Mouse (Mus musculus): ENCODE data around the gene Dennd4a. TPM values are rescaled to one million over a fixed set of nuclear protein-coding genes. Genes with fewer than 3 reads are reported as not detected.

Gene Dennd4a
- polyA plus RNA-seq, 1 experiment from 2014 or later: 7.6 TPM

DNA sequence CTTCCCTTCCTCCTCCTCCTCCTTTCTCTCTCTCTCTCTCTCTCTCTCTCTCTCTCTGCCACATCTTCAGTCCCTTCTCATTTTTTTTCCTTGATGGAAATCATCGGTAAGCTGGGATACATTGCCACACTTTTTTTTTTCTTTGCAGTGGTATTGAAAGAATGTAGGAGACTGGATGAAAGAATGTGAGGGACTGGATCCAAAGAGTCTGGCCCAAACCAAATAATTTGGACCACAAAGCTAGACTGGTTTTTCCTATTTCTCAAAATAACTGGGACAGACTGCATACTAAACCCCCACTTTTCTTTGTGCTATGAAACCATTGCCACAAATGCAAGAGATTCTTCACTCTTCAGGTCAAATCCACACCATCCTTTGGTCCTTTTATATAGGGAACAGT, 19.5 kb upstream of the Dennd4a start:
- WGBS: 27% methylated on average over 1 of the region's 1 CpGs
- peak overlapping the region; percentile 14; the same call in 1 of the 2 replicates for H3K27ac ChIP-seq
- no peak overlapping the region for H3K4me2 ChIP-seq
- H3K4me1 ChIP-seq: peaks cover 16% of the 10 kb centered on the region
- no peak for ATAC-seq (ENCODE audit: insufficient number of reproducible peaks, low FRiP score, low TSS enrichment, low read depth)
- H3K36me3 ChIP-seq: no peaks in the 10 kb centered on the region
- no peaks in the 10 kb centered on the region for H3K27me3 ChIP-seq
- no peaks in the 10 kb centered on the region for H3K9me3 ChIP-seq
- H3K9ac ChIP-seq: no peak overlapping the region
- H3K4me3 ChIP-seq: no peak overlapping the region

DNA sequence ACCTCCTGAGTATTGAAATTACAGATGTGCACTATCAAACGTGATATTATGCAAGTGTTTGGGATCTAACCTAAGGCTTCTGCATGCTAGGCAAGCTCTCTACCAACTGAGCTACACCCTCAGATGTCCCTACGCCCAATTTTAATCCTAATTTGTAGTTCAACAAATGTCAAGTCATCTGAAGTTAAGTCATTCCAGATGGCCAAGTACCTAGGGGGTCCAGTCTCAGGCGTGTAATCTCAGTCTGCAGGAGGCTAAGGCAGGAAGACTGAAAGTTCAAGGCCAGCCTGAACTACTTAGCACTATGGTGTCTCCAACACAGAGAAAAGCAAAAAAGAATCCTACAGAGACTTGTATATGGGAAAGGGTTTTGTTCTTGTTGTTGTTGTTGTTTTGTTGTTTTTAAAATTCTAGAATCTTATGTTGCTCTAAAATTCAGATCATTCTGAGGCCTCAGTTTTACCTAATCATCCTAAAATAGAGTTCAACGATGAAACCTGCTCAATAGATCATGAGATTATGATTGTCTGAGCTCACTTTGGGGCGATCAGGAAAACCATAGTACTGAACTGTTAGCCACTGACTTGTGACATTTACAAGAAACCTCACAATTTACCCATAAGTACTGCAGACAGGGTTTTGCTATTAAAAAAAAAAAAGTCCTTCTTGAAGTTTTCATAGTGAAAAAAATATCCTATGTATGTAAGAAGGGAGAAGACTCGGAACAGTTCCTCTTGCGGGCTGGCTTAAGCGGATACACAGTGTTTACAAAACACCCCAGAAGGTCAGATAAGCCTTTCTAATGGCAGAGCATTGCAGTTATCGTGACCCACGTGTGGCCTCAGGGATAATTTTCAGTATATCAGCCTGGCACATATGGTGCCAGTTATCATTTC, 18.5 kb upstream of the Dennd4a start:
- no peak overlapping the region for H3K4me2 ChIP-seq
- H3K9me3 ChIP-seq: no peaks in the 10 kb centered on the region
- H3K9ac ChIP-seq: no peak overlapping the region
- 69% methylated on average over 10 of the region's 10 CpGs for WGBS
- H3K36me3 ChIP-seq: no peaks in the 10 kb centered on the region
- peak overlapping the region; percentile 14; the same call in 1 of the 2 replicates for H3K27ac ChIP-seq
- no peak for ATAC-seq (ENCODE audit: insufficient number of reproducible peaks, low FRiP score, low TSS enrichment, low read depth)
- peaks cover 13% of the 10 kb centered on the region for H3K4me1 ChIP-seq
- no peaks in the 10 kb centered on the region for H3K27me3 ChIP-seq
- H3K4me3 ChIP-seq: no peak overlapping the region

DNA sequence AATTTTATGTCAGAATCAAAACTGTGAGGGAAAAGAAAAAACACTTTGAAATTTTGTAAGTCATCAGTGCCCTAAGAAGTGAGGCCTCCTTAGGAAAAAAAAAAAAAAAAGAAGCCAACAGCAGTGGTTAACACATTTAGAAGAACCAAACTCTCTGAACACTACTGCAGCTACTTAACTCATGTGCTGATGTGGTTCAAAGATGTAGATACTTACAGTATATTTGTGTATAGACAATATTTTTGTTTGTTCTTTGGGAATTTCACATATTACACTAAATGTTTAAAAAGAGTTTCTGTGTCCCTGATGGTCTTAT, 17.9 kb upstream of the Dennd4a start:
- no peak overlapping the region for H3K9ac ChIP-seq
- H3K4me2 ChIP-seq: no peak overlapping the region
- peaks cover 10% of the 10 kb centered on the region for H3K4me1 ChIP-seq
- ATAC-seq (ENCODE audit: insufficient number of reproducible peaks, low FRiP score, low TSS enrichment, low read depth): no peak
- H3K27me3 ChIP-seq: no peaks in the 10 kb centered on the region
- H3K4me3 ChIP-seq: no peak overlapping the region
- H3K27ac ChIP-seq: no peak overlapping the region
- no peaks in the 10 kb centered on the region for H3K9me3 ChIP-seq
- no peaks in the 10 kb centered on the region for H3K36me3 ChIP-seq

DNA sequence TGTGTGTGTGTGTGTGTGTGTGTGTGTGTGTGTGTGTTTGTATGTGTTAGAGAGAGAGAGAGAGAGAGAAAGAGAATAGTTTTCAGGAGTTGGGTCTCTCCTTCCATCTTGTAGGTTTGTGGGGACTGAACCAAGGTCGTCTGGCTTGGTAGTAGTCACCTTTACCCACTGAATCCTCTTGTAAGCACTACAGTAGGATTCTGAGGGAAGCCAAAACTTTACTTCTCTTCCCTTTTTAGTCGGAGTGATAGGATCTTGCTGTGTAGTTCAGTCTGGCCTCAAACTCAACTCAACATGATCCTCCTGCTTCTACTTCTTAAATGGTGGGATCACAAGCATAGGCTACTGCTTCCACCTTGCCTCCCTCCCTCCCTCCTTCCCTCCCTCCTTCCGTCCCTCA, 17.3 kb upstream of the Dennd4a start:
- Histone ChIP-seq H3K27ac (0 out of 2 replicates have a peak overlapping the region, but pooled peaks have one; percentile 27), H3K9me3 (no peaks in the 10 kb centered on the region), H3K27me3 (no peaks in the 10 kb centered on the region), H3K4me1 (peaks cover 9% of the 10 kb centered on the region; the same call in 1 of the 2 replicates), H3K36me3 (no peaks in the 10 kb centered on the region), H3K4me2 (no peak overlapping the region), H3K9ac (no peak overlapping the region), H3K4me3 (no peak overlapping the region)
- WGBS: 49% methylated on average over 3 of the region's 3 CpGs
- ATAC-seq (ENCODE audit: insufficient number of reproducible peaks, low FRiP score, low TSS enrichment, low read depth): no peak

DNA sequence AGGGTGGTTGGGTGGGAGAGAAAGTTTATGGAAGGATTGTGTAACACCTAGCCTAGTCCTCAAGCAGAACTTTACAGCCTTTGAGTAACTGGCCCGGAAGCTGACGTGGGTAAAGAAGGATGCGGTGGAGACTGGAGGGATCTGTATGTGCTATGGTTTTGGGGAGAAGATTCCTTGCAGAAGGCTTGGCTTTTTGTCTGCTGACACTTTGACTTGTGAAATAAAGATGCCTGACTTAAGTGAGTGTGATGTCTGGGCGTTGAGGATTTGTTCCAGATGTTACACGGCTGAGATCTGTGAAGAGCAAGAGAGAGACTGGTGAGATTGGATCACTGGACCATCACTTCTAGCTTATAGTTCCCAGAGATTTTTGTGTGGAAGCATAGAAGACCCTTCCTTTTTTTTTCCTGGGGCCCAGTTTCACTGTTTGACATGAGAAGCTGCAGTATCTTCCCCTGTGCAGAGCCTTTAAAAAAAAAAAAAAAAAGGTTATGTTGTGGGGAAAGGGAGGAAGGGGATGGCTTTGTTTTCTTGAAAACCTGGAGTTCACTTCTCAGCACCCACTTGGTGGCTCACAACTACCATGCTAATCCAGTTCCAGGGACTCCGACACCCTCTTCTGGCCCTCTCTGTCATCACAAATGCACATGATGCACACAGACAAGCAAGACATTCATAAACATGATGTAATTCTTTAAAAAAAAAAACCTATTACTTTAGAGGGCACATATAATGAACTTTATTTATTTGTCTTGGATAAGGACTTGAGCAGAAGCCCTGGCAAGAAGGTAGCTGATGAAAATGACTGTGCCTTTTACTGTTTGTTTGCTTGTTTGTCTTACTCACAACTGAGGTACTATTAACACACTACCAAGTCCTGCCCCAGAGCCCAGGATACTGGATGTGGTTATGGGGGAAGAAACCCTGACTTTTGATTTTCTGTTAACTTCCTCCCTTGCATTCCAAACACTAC, 16.4 kb upstream of the Dennd4a start:
- no peak for ATAC-seq (ENCODE audit: insufficient number of reproducible peaks, low FRiP score, low TSS enrichment, low read depth)
- Histone ChIP-seq H3K4me3 (no peak overlapping the region), H3K27ac (peak overlapping the region; percentile 27; the same call in 1 of the 2 replicates), H3K9ac (no peak overlapping the region), H3K27me3 (no peaks in the 10 kb centered on the region), H3K4me1 (peaks cover 9% of the 10 kb centered on the region; the same call in 1 of the 2 replicates), H3K9me3 (no peaks in the 10 kb centered on the region), H3K4me2 (no peak overlapping the region), H3K36me3 (no peaks in the 10 kb centered on the region)
- WGBS: 45% methylated on average over 6 of the region's 6 CpGs

DNA sequence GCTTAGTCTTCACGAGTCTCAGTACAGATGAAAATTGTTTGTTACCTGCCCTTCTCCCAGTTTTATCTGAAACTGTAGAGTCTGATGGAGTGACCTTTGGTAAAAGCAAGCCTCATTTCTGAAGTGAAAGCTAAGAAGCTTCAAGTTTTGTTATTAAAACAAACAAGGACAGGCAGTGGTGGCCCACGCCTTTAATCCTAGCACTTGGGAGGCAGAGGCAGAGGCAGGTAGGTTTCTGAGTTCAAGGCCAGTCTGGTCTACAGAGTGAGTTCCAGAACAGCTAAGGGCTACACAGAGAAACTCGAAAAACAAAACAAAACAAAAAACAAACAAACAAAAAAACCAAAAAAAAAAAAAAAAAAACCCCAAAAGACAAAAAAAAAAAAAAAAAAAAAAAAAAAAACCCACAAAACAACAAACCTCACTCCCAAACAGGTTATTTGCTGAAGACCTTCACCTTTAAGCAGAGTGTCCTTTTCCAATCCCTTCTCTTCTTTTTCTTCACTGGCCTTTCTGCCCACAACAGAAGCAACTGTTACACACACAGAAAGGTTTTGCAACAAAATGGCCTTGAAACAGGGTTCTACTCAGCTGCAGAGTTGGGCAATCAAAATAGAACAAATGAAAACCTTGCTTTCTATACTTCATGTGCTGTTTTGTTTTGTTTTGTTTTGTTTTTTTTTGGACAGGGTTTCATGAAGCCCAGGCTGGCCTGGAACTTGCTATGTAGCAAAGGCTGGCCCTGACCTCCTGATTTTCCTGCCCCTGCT, 15.1 kb upstream of the Dennd4a start:
- WGBS: 76% methylated on average over 3 of the region's 3 CpGs
- no peaks in the 10 kb centered on the region for H3K36me3 ChIP-seq
- H3K27ac ChIP-seq: no peak overlapping the region
- H3K4me1 ChIP-seq: 0 out of 2 replicates have a peak, but pooled peaks cover 8% of the 10 kb centered on the region
- ATAC-seq (ENCODE audit: insufficient number of reproducible peaks, low FRiP score, low TSS enrichment, low read depth): no peak
- no peak overlapping the region for H3K9ac ChIP-seq
- no peaks in the 10 kb centered on the region for H3K27me3 ChIP-seq
- no peak overlapping the region for H3K4me3 ChIP-seq
- no peak overlapping the region for H3K4me2 ChIP-seq
- H3K9me3 ChIP-seq: 0 out of 2 replicates have a peak, but pooled peaks cover 5% of the 10 kb centered on the region

DNA sequence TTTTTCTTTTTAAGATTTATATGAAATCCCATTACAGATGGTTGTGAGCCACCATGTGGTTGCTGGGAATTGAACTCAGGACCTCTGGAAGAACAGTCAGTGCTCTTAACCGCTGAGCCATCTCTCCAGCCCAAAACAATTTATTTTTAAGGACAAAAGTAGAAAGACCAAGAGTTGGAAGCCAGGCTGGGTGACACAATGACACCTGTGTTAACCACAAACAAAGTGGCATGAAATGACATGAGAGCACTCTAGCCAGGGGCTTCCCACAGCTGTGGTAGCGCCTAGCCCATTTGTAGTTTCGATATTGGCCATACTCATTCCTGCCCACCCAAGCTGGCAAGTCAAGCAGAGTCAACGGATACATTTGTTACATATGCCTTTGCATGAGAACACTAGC, 13.7 kb upstream of the Dennd4a start:
- H3K27me3 ChIP-seq: no peaks in the 10 kb centered on the region
- H3K4me3 ChIP-seq: no peak overlapping the region
- ATAC-seq (ENCODE audit: insufficient number of reproducible peaks, low FRiP score, low TSS enrichment, low read depth): no peak
- 88% methylated on average over 4 of the region's 4 CpGs for WGBS
- no peak overlapping the region for H3K27ac ChIP-seq
- H3K9ac ChIP-seq: no peak overlapping the region
- no peaks in the 10 kb centered on the region for H3K36me3 ChIP-seq
- 0 out of 2 replicates have a peak, but pooled peaks cover 5% of the 10 kb centered on the region for H3K9me3 ChIP-seq
- H3K4me2 ChIP-seq: no peak overlapping the region
- 0 out of 2 replicates have a peak, but pooled peaks cover 7% of the 10 kb centered on the region for H3K4me1 ChIP-seq

DNA sequence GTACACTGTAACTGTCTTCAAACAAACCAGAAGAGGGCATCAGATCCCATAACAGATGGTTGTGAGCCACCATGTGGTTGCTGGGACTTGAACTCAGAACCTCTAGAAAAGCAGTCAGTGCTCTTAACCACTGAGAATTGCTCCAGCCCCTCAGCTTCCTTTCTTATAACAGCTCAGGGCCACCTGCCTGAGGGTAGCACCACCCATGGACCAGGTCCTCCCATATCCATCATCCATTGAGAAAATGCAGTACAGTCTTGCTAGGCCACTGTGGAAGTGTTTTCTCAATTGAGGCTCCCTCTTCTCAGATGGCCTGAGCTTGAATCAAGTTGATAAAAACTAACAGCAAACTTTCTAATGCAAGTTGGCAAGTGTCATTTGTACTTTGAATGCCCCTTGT, 13.0 kb upstream of the Dennd4a start:
- Histone ChIP-seq H3K9ac (no peak overlapping the region), H3K9me3 (0 out of 2 replicates have a peak, but pooled peaks cover 5% of the 10 kb centered on the region), H3K4me1 (0 out of 2 replicates have a peak, but pooled peaks cover 7% of the 10 kb centered on the region), H3K27ac (no peak overlapping the region), H3K4me2 (no peak overlapping the region), H3K4me3 (no peak overlapping the region), H3K36me3 (no peaks in the 10 kb centered on the region), H3K27me3 (no peaks in the 10 kb centered on the region)
- ATAC-seq (ENCODE audit: insufficient number of reproducible peaks, low FRiP score, low TSS enrichment, low read depth): no peak

DNA sequence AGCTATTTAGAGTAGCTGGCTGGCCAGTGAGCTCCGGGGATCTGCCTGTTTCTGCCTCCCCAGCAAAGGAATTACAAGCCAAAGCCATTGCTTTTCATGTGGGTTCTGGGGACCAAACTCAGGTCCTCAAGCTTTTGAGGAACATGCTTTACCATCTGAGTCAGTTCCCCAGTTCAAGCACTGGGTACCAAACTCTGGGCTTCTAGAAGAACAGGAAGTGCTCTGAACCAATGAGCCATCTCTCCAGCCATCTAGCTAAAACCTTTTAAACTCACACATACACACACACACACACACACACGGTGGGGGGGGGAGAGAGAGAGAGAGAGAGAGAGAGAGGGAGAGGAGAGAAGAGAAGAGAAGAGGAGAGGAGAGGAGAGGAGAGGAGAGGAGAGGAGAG, 12.3 kb upstream of the Dennd4a start:
- H3K36me3 ChIP-seq: no peaks in the 10 kb centered on the region
- WGBS: 83% methylated on average over 1 of the region's 2 CpGs
- no peak for ATAC-seq (ENCODE audit: insufficient number of reproducible peaks, low FRiP score, low TSS enrichment, low read depth)

DNA sequence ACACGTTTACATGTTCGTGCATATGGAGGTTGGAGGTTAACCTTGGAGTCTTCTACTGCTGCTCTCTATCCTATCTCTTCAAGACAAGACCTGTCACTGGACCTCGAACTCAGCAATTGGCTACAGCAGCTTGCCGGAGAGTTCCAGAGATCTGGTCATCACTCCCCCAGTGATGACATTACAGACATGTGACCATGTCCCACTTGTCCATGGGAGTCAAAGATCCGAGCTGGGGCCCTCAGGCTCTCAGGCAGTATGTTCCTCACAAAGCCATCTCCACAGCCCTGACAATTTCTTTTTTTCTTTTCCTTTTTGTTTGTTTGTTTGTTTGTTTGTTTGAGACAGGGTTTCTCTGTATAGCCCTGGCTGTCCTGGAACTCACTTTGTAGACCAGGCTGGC, 11.6 kb upstream of the Dennd4a start:
- Histone ChIP-seq H3K4me3 (no peak overlapping the region), H3K4me1 (0 out of 2 replicates have a peak, but pooled peaks cover under 1% of the 10 kb centered on the region), H3K9me3 (0 out of 2 replicates have a peak, but pooled peaks cover 5% of the 10 kb centered on the region), H3K9ac (no peak overlapping the region), H3K27me3 (no peaks in the 10 kb centered on the region), H3K27ac (no peak overlapping the region), H3K4me2 (no peak overlapping the region), H3K36me3 (no peaks in the 10 kb centered on the region)
- no peak for ATAC-seq (ENCODE audit: insufficient number of reproducible peaks, low FRiP score, low TSS enrichment, low read depth)
- 84% methylated on average over 5 of the region's 5 CpGs for WGBS

More for the DNA sequence above, 12.3 kb upstream of the Dennd4a start:
- no peak overlapping the region for H3K4me3 ChIP-seq
- H3K27me3 ChIP-seq: no peaks in the 10 kb centered on the region
- no peak overlapping the region for H3K9ac ChIP-seq
- 0 out of 2 replicates have a peak, but pooled peaks cover 5% of the 10 kb centered on the region for H3K9me3 ChIP-seq
- no peak overlapping the region for H3K4me2 ChIP-seq
- no peak overlapping the region for H3K27ac ChIP-seq
- 0 out of 2 replicates have a peak, but pooled peaks cover 6% of the 10 kb centered on the region for H3K4me1 ChIP-seq

DNA sequence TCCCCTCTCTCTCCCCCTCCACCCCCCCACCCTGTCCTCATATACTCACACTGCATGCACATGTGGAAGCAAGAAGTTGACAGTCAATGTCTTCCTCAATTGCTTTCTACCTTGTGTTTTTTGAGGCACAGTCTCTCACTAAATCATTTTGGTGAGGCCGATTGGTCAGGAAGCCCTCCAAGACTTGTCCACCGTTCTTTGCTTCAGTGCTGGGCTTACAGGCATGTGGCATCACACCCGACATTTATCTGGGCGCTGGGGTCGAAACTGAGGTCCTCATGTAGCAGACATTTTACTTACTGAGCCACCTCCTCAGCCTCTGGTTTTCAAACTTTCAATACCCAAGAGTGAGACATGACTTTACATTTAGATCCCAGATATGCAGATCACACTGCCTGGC, 8.6 kb upstream of the Dennd4a start:
- WGBS: 85% methylated on average over 5 of the region's 5 CpGs
- Histone ChIP-seq H3K27ac (no peak overlapping the region), H3K4me1 (no peaks in the 10 kb centered on the region), H3K27me3 (no peaks in the 10 kb centered on the region), H3K9ac (no peak overlapping the region), H3K36me3 (no peaks in the 10 kb centered on the region), H3K9me3 (0 out of 2 replicates have a peak, but pooled peaks cover 5% of the 10 kb centered on the region), H3K4me3 (no peak overlapping the region), H3K4me2 (no peak overlapping the region)
- ATAC-seq (ENCODE audit: insufficient number of reproducible peaks, low FRiP score, low TSS enrichment, low read depth): no peak

All from limb, embryonic 15.5 days (tissue).